Mouse (Mus musculus): ENCODE results near the gene Ubald2.
A peak's percentile ranks its signal among the peaks of the same experiment; 100 is the strongest.
"Not testable (repeated sequence)": the region's sequence is repeated elsewhere in the genome, so short reads cannot be mapped to it uniquely, and the experiment has no call there.

Gene Ubald2

DNA sequence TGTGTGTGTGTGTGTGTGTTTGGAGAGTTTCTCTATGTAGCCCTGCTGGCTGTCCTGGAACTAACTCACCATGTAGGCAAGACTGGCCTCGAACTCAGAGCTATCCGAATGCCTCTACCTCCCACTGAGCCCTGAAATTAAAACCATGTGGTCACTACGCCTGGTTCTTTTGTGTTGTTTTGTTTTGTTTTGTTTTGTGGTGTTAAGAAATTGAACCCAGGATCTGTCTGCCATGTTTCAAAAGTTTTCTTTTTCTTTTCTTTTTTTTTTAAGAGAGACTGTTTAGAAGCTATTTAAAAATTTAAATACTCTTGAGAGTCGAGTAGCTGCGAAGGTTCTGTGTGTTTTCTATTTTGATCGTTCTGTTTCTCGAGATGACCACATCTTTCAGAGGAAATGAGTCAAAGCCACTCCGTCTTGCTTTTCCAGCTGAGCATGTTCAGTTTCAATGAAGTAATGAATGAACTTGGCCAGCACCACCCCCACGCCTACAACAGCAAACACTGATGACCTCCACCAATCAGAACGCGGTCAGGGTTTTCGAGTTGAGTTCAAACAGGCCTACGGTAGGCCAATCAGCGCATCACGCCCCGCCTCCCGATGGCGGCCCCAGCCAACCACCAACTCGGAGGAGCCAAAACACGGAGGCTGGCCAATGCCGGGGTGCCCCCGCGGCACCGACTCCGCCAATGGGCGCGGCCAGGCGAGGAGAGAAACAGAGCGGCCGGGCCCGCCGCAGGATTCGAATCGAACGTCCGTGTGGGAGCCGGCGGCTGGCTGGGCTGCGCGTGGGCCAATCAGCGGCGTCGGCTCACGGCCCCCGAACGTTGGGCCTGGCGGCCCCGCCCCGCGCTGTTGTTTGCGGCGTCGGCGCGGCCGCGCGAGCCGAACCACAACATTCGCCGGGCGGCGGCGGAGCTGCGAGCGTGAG, at the start of gene Ubald2:
Gene Ubald2, plus strand, starts transcription at position 739 of the 931 bp plus-strand sequence.
- DNase-seq = peak; percentile 98 to 99

DNA sequence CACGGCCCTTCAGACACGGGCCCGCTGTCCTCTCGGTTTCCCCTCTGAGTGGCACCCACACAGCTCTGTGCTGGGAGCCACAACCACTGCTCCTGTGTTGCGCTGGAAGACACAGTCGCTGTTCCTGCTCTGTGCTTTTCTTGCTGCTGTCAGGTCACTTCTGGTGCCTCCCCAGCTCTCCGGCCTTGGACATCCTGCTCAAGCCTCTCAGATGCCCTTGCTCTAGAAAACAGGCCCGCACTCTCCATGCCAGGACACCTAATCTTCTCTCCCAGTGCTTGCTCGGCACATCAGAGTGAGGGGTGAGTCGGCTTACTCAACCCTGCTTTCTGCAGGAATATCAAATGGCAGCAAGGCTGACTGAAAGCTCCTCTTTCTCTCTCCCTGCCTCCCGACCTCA, 49.7 kb upstream of the Ubald2 start:
- DNase-seq = no peak

DNA sequence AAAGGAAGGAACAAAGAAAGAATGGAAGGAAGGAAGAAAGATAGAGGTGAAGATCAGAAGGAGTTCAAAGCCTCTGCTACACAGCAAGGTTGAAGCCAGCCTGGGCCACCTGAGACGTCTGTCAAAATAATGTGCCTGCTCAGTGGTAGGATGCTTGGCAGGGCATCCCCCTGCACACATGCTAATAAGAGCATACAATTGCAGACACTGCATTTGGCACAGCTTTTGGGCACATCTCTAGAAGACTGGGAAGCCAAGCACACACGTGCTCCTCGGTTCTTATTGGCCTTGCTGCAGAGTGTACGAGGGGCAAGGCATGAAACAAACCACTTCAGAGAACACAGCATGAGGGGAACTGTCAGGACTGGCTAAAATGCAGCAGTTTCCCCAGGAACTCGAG, 47.9 kb upstream of the Ubald2 start:
- no peak for DNase-seq

GRCm38 (mm10) chr11:116387086-116388071, 46.5 kb upstream of the Ubald2 start:
- no peak for DNase-seq

- DNase-seq = peak; percentile 39 to 41
Observed at GRCm38 (mm10) chr11:116388841-116389480, 44.9 kb upstream of the Ubald2 start.

DNA sequence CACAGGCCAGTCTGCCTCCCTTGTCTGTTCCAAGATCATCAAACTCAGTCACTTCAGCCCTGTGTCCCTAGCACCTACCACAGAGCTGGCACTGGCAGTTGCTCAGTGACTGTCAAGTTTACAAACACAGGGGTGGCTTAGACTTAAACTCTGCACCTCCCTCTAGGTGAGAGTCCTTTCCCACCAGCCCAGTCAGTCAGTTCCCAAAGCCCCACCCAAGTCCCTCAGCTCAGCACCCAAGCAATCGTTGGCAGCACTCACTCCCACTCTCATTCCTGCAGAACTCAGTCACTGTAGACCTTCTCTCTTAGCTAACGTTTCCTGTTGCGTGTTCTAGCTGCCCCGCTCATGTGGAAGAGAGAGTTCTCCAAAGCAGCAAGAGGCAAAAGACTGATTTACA, 39.1 kb upstream of the Ubald2 start:
- DNase-seq = no peak

GRCm38 (mm10) chr11:116396276-116396933, 37.5 kb upstream of the Ubald2 start:
- no peak for DNase-seq

- DNase-seq = no peak
Observed at GRCm38 (mm10) chr11:116396934-116397330, 37.0 kb upstream of the Ubald2 start.

- DNase-seq = no peak
Observed at GRCm38 (mm10) chr11:116397517-116398347, 36.2 kb upstream of the Ubald2 start.

DNA sequence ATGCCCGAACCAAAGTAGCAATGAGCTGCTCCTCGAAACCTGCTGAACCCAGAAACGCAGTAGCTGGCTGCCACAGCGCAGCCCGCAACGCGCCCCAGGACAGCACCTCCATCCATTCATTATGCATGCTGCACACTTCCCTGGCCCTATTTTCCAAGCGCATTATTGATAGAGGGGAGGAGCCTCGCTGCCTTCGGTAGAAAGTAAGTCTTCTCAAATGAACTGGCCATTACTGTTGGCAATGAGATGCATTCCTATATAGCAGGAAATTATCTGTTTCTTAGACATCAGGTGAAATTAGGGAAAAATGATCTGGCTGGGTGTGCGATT, 35.6 kb upstream of the Ubald2 start:
- no peak for DNase-seq

DNA sequence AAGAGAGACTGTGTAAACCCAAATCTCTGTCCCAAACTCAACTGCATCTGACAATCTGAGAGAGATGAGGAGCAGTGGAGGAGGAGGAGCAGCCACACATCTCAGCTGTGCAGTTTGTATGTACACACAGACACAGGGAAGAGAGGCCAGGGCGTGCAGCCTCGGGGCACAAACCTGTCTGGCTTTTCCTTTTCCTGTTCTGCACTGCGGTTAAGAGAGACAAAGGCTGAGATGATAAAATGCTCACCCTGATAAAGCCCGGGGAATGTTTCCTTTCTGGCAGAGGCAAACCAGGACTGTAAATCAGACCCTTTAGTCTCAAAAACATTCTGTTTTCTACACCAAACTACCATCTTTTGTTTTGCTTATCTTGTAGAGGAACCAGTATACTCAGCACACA, 33.3 kb upstream of the Ubald2 start:
- DNase-seq = no peak

DNA sequence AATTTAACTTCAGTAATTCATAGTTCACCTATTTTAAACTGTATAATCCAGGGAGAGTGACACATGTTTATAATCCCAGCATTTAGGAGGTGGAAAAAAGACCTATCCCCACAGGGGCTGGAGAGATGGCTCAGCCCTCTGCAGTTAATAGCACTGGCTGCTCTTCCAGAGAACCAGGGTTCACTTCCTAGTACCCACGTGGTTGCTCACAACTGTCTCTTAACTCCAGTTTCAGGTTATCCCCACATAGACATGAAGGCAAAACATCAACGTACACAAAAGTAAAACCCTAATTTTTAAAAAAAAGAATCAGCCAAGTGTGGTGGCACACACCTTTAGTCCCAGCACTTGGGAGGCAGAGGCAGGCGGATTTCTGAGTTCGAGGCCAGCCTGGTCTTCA, 28.3 kb upstream of the Ubald2 start:
- DNase-seq = no peak

DNA sequence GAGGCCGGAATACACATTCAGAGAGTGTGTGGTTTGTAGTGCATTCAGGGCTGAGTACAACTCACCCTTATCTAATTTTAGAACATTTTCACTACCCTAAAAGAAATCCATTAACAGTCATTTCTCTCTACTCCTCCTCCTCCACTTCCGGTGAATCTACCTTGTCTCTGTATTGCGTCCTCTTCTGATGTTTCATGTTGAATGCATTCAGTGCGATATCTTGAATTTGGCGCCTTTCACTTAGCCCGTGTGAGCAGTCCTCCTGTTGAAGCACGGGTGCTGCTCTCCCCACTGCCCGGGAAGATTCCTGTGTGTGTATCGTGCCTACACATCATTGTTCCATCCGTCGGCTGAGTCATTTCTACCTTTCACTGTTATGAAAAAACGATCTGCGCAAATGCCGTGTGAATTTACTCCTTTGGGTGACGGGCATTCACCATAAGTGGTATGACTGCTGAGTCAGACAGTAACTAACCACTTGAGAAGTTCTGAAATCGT, 27.6 kb upstream of the Ubald2 start:
- DNase-seq = no peak

DNA sequence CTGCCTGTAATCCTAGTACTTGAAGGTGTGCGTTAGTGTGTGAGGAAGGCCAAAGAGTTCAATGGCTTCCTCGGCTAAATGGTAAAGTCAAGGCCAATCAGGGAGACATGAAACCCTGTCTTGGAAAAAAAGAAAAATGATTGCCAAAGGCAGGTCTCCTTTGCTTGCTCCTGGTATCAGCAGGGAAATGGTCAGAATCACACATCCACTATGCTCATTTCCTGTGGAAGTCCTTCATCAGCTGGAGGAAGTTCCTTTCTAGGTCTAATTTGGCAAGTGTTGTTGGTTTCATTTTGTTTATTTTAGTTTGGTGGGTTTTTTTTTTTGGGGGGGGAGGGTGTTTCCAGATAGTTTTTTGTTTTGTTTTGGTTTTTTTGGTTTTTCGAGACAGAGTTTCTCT, 24.9 kb upstream of the Ubald2 start:
- DNase-seq = no peak

DNA sequence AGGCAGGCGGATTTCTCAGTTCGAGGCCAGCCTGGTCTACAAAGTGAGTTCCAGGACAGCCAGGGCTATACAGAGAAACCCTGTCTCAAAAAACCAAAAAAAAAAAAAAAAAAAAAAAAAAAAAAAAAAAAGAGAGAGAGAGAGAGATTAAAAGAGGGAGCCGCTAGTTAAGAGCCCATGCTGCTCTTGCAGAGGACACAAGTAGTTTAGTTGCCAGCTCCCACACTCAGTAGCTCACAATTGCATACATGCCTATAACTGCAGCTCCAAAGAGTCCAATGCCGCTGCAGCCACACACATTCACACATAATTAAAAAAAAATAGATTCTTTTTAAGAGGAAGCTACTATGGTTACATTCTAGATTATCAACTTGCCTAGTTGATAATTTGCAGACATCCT, 23.5 kb upstream of the Ubald2 start:
- DNase-seq = not testable (repeated sequence)

DNA sequence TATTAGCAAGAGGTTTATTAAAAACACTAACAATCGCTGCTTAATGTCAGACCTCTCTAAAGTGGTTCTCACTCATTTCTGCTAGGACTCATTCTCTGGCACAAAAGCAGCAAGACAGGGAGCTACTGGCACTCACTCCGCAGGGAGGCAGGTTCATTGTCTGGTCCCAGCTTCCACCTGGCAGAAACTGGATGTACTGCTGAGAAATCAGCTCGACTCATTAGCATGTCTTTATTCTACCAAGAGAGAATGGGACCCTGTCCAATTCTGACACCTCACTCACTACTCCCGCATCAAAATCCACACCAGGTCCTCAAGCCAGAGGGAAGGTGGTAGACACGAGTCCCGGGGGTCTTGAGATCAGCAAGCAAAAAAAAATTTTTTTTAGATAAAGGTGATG, 22.3 kb upstream of the Ubald2 start:
- DNase-seq = peak; percentile 57 to 58

GRCm38 (mm10) chr11:116412028-116412827, 21.7 kb upstream of the Ubald2 start:
- DNase-seq = peak; percentile 14 to 29

- peak; percentile 72 to 81 for DNase-seq
Observed at GRCm38 (mm10) chr11:116412904-116413630, 20.8 kb upstream of the Ubald2 start, which contains the start of gene Rnf157. Gene Rnf157 (minus strand): TSS chr11:116413032.

DNA sequence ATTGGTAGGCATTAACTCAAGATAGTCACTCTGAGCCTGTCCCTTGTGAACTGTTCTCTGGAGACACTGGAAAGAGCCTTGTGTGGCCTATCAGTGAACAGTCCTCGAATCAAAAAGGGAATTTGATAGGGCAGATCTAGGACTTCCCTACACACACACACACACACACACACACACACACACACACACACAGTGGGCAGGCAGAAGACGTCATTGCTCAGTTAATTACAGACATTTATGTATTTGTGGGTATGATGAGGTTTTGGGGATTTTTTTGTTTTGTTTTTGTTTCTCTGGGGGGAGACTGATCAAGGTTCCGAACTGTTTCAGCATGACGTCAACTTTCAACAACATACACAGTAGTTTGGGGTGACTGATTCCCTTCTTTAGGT, 20.3 kb upstream of the Ubald2 start:
- DNase-seq = no peak
